Mouse (Mus musculus): Measurements from ENCODE around the gene Olfr196. TPM values are rescaled to one million over a fixed set of nuclear protein-coding genes. Genes with fewer than 3 reads are reported as not detected.
"Not testable (repeated sequence)": the region's sequence is repeated elsewhere in the genome, so short reads cannot be mapped to it uniquely, and the experiment has no call there.

Gene Olfr196
- not detected in 2 replicates for polyA plus RNA-seq (2014; fragmentation: Nextera tagmentation; extraction: Ambion mirVana)

DNA sequence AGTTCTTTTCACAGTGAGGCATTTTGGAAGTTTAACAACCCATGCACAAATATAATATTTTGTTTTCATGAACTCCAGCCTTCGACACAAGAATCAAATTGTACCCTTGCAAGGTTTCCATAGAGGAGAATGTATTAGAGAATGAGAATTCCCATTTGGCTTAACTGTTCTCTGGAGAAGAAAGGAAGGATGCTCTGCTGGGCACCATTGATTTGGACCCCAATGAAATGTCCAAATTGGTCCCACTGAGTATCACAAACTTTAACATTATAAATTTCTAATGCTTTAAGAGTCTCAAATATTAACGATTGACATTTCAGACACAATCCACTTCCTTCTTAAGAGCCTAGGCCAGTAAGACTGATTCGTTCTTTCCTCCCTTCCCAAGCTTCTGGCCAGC, at the start of gene Olfr196:
Gene Olfr196 (minus strand): TSS at position 101 of the 400 bp plus-strand sequence.
- 72% methylated on average over 3 of the region's 3 CpGs for WGBS
- no peak within 1 kb of the TSS for H3K4me3 ChIP-seq (ENCODE audit: low read depth, low read length)

DNA sequence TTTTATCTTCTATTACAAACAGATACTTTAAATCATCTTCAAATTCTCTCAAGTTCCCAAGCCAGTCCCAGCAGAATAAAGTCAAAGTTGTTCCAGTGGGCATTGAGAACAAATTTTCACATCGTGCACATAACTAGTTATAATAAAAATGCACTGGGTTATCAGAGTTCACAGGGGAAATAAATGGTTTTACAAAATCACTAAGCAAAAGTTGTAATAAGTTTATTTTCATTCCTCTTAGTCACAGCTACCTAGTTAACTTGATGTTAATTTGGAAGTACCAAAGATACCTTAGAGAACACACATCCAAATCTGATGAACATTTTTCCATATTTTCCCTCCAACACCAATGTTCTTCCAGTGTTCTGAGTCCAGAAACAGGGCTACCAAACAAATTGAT, 49.4 kb upstream of the Olfr196 start, which contains the start of gene Olfr199:
Gene Olfr199 (minus strand): TSS at position 101 of the 400 bp plus-strand sequence.
- not testable (repeated sequence) for H3K9me3 ChIP-seq (ENCODE audit: control insufficient read depth, low read length); ATAC-seq (replicated peaks; ENCODE audit: low FRiP score); H3K4me1 ChIP-seq (replicated peaks; ENCODE audit: control insufficient read depth, insufficient read depth, low read length); DNase-seq (ENCODE audit: low spot score); H3K4me3 ChIP-seq (ENCODE audit: low read depth, low read length); H3K36me3 ChIP-seq (ENCODE audit: control insufficient read depth, insufficient read depth, low read length); H3K27me3 ChIP-seq (ENCODE audit: control insufficient read depth, insufficient read depth, low read length); H3K4me2 ChIP-seq (ENCODE audit: low read depth, low read length, severe bottlenecking); H3K9ac ChIP-seq (ENCODE audit: low read length); H3K27ac ChIP-seq (ENCODE audit: low read depth, low read length)
- WGBS: 81% methylated on average over 1 of the region's 1 CpGs

More for the DNA sequence above, at the start of gene Olfr196:
- H3K36me3 ChIP-seq (ENCODE audit: control insufficient read depth, insufficient read depth, low read length): no peaks in the 10 kb centered on the region
- no peak within 1 kb of the TSS for H3K9ac ChIP-seq (ENCODE audit: low read length)
- H3K4me1 ChIP-seq (replicated peaks; ENCODE audit: control insufficient read depth, insufficient read depth, low read length): no peaks in the 10 kb centered on the region
- H3K27me3 ChIP-seq (ENCODE audit: control insufficient read depth, insufficient read depth, low read length): no peaks in the 10 kb centered on the region
- no peaks in the 10 kb centered on the region; the same call in 1 of the 2 replicates for H3K9me3 ChIP-seq (ENCODE audit: control insufficient read depth, low read length)
- DNase-seq (ENCODE audit: low spot score): no peak
- H3K27ac ChIP-seq (ENCODE audit: low read depth, low read length): no peak within 1 kb of the TSS
- no peak for ATAC-seq (replicated peaks; ENCODE audit: low FRiP score)
- no peak within 1 kb of the TSS for H3K4me2 ChIP-seq (ENCODE audit: low read depth, low read length, severe bottlenecking)

DNA sequence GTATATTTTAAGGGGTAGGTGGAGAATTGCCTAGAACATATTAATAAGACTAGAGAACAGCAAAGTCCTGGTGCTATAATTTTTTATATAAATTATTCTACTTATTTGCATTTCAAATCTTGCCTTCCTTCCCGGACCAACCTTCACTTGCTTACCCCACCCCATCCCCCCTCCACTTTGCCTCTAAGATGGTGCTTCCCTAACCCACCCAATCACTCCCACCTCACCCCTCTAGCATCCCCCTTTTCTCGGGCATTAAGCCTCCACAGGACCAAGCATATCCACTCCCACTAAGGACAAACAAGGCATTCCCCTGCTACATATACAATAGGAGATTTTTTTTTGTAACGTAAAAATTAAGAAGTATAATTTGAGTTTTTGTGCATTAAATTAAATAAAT, 47.6 kb upstream of the Olfr196 start:
- not testable (repeated sequence) for H3K27me3 ChIP-seq (ENCODE audit: control insufficient read depth, insufficient read depth, low read length); H3K36me3 ChIP-seq (ENCODE audit: control insufficient read depth, insufficient read depth, low read length); H3K4me3 ChIP-seq (ENCODE audit: low read depth, low read length); H3K9me3 ChIP-seq (ENCODE audit: control insufficient read depth, low read length); ATAC-seq (replicated peaks; ENCODE audit: low FRiP score); H3K4me2 ChIP-seq (ENCODE audit: low read depth, low read length, severe bottlenecking); H3K9ac ChIP-seq (ENCODE audit: low read length); DNase-seq (ENCODE audit: low spot score); H3K4me1 ChIP-seq (replicated peaks; ENCODE audit: control insufficient read depth, insufficient read depth, low read length); H3K27ac ChIP-seq (ENCODE audit: low read depth, low read length)
- WGBS: 79% methylated on average over 3 of the region's 3 CpGs

DNA sequence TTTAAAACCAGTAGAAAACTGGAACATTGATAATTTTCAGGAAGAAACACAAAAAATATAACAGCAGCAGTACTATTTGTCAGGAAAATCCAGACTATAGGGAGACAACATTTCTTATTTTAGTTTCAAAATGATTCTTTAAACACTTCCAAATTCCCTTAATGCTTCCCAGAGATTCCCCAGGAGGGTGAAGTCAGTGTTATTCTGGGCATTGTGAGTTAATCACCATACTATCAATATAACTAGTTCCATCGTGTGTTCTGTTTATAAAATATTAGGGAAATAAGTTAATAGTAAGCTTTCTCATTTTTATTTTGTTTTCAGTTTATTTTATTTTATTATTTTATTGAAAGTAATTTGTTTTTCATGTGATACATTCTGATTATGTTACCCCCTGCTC, 33.2 kb upstream of the Olfr196 start, which contains the start of gene Olfr198:
Gene Olfr198 (minus strand): TSS at position 101 of the 400 bp plus-strand sequence.
- not testable (repeated sequence) for H3K9ac ChIP-seq (ENCODE audit: low read length); H3K4me1 ChIP-seq (replicated peaks; ENCODE audit: control insufficient read depth, insufficient read depth, low read length); H3K27me3 ChIP-seq (ENCODE audit: control insufficient read depth, insufficient read depth, low read length); H3K27ac ChIP-seq (ENCODE audit: low read depth, low read length); ATAC-seq (replicated peaks; ENCODE audit: low FRiP score); H3K36me3 ChIP-seq (ENCODE audit: control insufficient read depth, insufficient read depth, low read length); H3K4me2 ChIP-seq (ENCODE audit: low read depth, low read length, severe bottlenecking); H3K9me3 ChIP-seq (ENCODE audit: control insufficient read depth, low read length); DNase-seq (ENCODE audit: low spot score); H3K4me3 ChIP-seq (ENCODE audit: low read depth, low read length)
- WGBS: 69% methylated on average over 1 of the region's 1 CpGs

DNA sequence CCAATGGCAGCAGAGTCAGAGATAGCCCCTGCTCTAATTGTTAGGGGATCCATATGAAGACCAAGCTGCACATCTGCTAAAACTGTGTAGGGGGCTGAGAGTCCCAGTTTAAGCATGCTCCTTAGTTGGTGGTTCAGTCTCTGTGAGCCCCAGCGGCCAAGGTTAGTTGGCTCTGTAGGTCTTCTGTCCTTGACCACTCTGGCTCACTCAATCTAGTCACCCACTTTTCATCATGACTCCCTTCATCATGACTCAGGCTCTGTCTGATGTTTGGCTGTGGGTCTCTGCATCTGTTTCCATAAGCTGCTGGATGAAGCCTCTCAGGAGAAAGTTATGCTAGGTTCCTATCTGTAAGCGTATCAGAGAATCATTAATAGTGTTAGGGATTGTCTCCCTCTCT, 18.3 kb downstream of the Olfr196 start:
- H3K27me3 ChIP-seq (ENCODE audit: control insufficient read depth, insufficient read depth, low read length): no peaks in the 10 kb centered on the region
- no peak overlapping the region for H3K27ac ChIP-seq (ENCODE audit: low read depth, low read length)
- H3K4me3 ChIP-seq (ENCODE audit: low read depth, low read length): no peak overlapping the region
- ATAC-seq (replicated peaks; ENCODE audit: low FRiP score): no peak
- no peak overlapping the region for H3K9ac ChIP-seq (ENCODE audit: low read length)
- no peaks in the 10 kb centered on the region for H3K9me3 ChIP-seq (ENCODE audit: control insufficient read depth, low read length)
- H3K4me2 ChIP-seq (ENCODE audit: low read depth, low read length, severe bottlenecking): no peak overlapping the region
- no peaks in the 10 kb centered on the region for H3K36me3 ChIP-seq (ENCODE audit: control insufficient read depth, insufficient read depth, low read length)
- no peak for DNase-seq (ENCODE audit: low spot score)
- no peaks in the 10 kb centered on the region for H3K4me1 ChIP-seq (replicated peaks; ENCODE audit: control insufficient read depth, insufficient read depth, low read length)
- 88% methylated on average over 2 of the region's 2 CpGs for WGBS

DNA sequence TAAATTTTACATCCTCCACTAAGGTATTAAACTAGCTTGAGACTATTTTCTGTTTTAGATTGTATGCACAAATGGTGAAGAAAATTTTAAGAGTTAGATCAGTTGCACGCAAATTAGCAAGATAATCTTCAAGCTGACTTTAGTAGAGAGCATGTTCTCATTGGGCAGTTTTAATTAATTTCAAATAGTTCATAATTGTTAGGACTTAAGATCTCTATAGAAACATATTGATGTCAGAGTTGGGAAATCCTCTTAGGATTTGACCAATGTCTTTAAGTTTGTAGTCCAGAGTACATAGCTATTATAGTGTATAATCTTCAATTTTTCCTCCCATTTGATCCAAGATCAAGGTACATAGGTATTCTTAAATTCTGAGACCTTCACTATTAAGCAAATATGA, 23.5 kb downstream of the Olfr196 start, which contains the start of gene Olfr195:
Gene Olfr195 (plus strand): TSS at position 301 of the 400 bp plus-strand sequence.
- WGBS: 93% methylated on average over 1 of the region's 1 CpGs
- Histone ChIP-seq H3K36me3 (ENCODE audit: control insufficient read depth, insufficient read depth, low read length) (no peaks in the 10 kb centered on the region), H3K4me1 (replicated peaks; ENCODE audit: control insufficient read depth, insufficient read depth, low read length) (no peaks in the 10 kb centered on the region), H3K27me3 (ENCODE audit: control insufficient read depth, insufficient read depth, low read length) (no peaks in the 10 kb centered on the region), H3K9me3 (ENCODE audit: control insufficient read depth, low read length) (no peaks in the 10 kb centered on the region), H3K4me2 (ENCODE audit: low read depth, low read length, severe bottlenecking) (no peak within 1 kb of the TSS), H3K27ac (ENCODE audit: low read depth, low read length) (no peak within 1 kb of the TSS), H3K9ac (ENCODE audit: low read length) (no peak within 1 kb of the TSS), H3K4me3 (ENCODE audit: low read depth, low read length) (no peak within 1 kb of the TSS)
- no peak for DNase-seq (ENCODE audit: low spot score)
- no peak for ATAC-seq (replicated peaks; ENCODE audit: low FRiP score)

DNA sequence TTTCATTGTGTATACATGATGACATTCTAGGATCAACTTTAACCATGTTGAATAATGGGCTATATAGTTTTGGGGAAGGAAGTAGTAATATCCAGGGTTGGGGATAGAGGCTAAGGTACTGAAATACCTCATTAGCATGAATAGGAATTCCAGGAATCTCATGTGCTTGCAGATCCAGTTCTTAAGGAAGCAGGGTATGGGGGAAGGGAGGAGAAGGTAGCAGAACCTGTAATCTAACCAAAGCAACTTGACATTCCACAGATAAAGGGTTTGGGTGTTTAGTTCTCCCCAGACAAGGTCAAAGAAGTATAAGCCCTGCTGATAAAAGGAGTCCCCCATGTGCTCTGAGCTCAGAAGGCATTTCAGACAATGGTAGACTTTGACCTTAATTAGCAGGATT, 29.1 kb downstream of the Olfr196 start:
- DNase-seq (ENCODE audit: low spot score): no peak
- no peaks in the 10 kb centered on the region for H3K9me3 ChIP-seq (ENCODE audit: control insufficient read depth, low read length)
- no peak overlapping the region for H3K9ac ChIP-seq (ENCODE audit: low read length)
- no peaks in the 10 kb centered on the region for H3K36me3 ChIP-seq (ENCODE audit: control insufficient read depth, insufficient read depth, low read length)
- H3K27me3 ChIP-seq (ENCODE audit: control insufficient read depth, insufficient read depth, low read length): no peaks in the 10 kb centered on the region
- H3K4me2 ChIP-seq (ENCODE audit: low read depth, low read length, severe bottlenecking): no peak overlapping the region
- no peak for ATAC-seq (replicated peaks; ENCODE audit: low FRiP score)
- no peak overlapping the region for H3K27ac ChIP-seq (ENCODE audit: low read depth, low read length)
- H3K4me1 ChIP-seq (replicated peaks; ENCODE audit: control insufficient read depth, insufficient read depth, low read length): no peaks in the 10 kb centered on the region
- no peak overlapping the region for H3K4me3 ChIP-seq (ENCODE audit: low read depth, low read length)

DNA sequence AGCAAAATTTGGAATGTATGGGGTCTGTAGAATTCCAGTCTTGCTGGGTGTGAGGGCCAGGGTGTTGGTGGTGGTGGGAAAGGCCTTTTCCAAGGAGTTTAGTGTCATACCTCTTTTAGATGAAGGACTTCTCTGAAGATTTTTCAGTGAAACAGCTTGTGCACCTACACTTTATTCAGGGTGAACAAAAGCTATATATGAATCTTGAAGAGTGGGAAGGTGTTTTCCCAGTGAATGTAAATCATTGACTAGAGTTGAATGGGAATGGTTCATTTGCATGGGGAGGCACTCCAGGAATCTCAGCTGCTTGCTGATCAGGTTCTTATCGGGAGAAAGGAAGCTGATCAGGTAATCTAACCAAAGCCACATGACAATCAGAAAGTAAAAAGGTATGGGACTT, 39.5 kb downstream of the Olfr196 start:
- H3K36me3 ChIP-seq (ENCODE audit: control insufficient read depth, insufficient read depth, low read length): no peaks in the 10 kb centered on the region
- WGBS: 93% methylated on average over 1 of the region's 1 CpGs
- no peaks in the 10 kb centered on the region for H3K4me1 ChIP-seq (replicated peaks; ENCODE audit: control insufficient read depth, insufficient read depth, low read length)
- no peaks in the 10 kb centered on the region for H3K9me3 ChIP-seq (ENCODE audit: control insufficient read depth, low read length)
- no peak overlapping the region for H3K4me3 ChIP-seq (ENCODE audit: low read depth, low read length)
- H3K27ac ChIP-seq (ENCODE audit: low read depth, low read length): no peak overlapping the region
- no peaks in the 10 kb centered on the region for H3K27me3 ChIP-seq (ENCODE audit: control insufficient read depth, insufficient read depth, low read length)
- ATAC-seq (replicated peaks; ENCODE audit: low FRiP score) (no peak), DNase-seq (ENCODE audit: low spot score) (no peak)
- H3K4me2 ChIP-seq (ENCODE audit: low read depth, low read length, severe bottlenecking): no peak overlapping the region
- no peak overlapping the region for H3K9ac ChIP-seq (ENCODE audit: low read length)

DNA sequence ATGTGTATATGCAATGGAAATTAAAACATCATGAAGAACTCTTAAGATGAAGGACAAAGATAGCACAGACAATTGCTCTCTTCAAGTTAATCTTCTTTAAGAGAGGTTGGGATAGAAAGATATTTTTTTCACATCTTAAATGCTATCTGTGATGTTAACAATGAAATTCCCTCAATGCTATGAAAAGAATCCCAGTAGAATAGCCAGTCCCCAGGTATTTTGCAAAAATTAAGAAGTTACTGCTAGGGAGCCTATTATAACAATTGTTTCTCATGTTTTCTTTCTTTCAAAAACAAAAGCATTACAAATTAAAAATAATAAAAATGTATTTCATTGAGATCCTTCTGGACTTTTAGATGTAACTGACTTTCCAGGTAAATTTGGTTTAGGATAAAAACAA, 49.3 kb downstream of the Olfr196 start, which contains the start of gene Olfr194:
Gene Olfr194 (minus strand): TSS at position 101 of the 400 bp plus-strand sequence.
- Histone ChIP-seq H3K4me3 (ENCODE audit: low read depth, low read length) (no peak within 1 kb of the TSS), H3K36me3 (ENCODE audit: control insufficient read depth, insufficient read depth, low read length) (no peaks in the 10 kb centered on the region), H3K27ac (ENCODE audit: low read depth, low read length) (no peak within 1 kb of the TSS), H3K27me3 (ENCODE audit: control insufficient read depth, insufficient read depth, low read length) (no peaks in the 10 kb centered on the region), H3K9me3 (ENCODE audit: control insufficient read depth, low read length) (no peaks in the 10 kb centered on the region), H3K4me2 (ENCODE audit: low read depth, low read length, severe bottlenecking) (no peak within 1 kb of the TSS), H3K9ac (ENCODE audit: low read length) (no peak within 1 kb of the TSS), H3K4me1 (replicated peaks; ENCODE audit: control insufficient read depth, insufficient read depth, low read length) (no peaks in the 10 kb centered on the region)
- no peak for ATAC-seq (replicated peaks; ENCODE audit: low FRiP score)
- no peak for DNase-seq (ENCODE audit: low spot score)

Data from forebrain, embryonic 11.5 days (tissue).